Mouse (Mus musculus): ENCODE measurements around the gene Bcl2l1. TPM values are rescaled to one million over a fixed set of nuclear protein-coding genes. Genes with fewer than 3 reads are reported as not detected.

Gene Bcl2l1
- 99.1 and 99.7 TPM in 2 replicates for polyA plus RNA-seq (2015; fragmentation: Nextera tagmentation; extraction: Ambion mirVana)

DNA sequence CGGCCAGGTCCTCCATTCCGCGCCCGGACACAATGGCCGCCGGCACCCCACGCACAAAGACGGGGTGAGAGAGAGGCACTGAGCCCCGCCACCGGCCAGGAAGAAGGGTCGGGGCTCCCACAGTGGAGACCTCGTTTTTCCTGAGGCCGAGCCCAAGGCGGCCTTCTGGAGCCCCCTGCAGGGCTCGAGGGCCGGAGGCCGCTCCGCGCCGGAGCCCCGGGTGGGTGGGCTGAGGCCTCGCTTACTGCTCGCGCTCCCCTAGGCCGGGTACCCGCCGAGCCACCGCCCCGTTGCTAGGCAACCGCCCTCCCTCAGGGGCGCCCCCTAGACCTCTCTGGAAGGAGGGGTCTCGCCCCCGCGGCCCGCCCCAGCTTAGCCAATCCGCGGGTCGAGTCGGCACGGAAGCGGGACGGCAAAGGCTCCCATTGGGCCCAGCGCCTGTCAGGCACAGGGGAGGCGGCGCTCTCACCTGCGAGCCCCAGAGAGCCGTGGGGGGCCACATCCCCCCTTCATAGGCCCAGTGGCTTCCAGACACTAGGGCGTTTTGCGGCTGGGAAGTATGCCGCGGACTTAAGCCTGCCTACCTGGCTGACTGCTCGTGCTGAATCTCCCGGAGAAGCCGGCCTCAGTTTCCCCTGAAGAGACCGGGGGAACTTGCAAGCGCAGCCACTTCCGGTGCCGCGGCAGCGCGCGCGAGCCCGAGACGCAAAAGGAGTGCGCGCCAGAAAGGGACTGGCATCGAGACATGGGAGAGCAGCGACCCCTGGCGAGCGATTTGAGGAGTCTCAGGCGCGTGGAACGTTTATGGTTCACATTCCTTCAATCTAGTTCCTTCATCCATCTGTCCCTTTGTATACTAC lies at the start of gene Bcl2l1:
Gene Bcl2l1, minus strand, starts transcription at position 710 of the 860 bp plus-strand sequence.
- ATAC-seq (ENCODE audit: insufficient number of reproducible peaks, low FRiP score, low TSS enrichment, low read depth), result peak; percentile 97
- H3K4me3 ChIP-seq (replicated peaks), result peak within 1 kb of the TSS; percentile 82
- H3K9me3 ChIP-seq (replicated peaks), result no peaks in the 10 kb centered on the region
- peaks cover 35% of the 10 kb centered on the region for H3K4me1 ChIP-seq
- under 1% methylated on average over 73 of the region's 74 CpGs for WGBS
- peak within 1 kb of the TSS; percentile 99 for H3K27ac ChIP-seq (replicated peaks)
- no peaks in the 10 kb centered on the region for H3K27me3 ChIP-seq
- H3K36me3 ChIP-seq, result no peaks in the 10 kb centered on the region
- H3K9ac ChIP-seq, result peak within 1 kb of the TSS; percentile 87
- H3K4me2 ChIP-seq (replicated peaks), result peak within 1 kb of the TSS; percentile 75

DNA sequence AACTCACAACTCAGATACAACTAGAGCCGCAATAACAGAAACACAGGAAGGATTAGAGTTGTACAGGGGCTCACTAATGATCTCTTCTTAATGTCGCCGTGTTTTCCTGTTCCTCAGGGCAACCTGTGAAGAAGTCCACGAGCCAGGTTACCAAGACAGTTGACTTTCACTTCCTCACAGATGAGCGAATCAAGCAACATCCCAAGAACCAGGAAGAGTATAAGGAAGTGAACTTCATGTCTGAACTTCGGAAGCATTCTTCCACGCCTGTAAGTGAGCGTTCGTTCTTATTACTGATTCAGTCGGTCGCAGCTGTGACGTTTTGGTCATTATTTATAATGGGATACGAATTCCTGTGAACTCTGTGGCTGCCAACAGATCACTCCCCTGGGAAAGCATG lies 49.4 kb upstream of the Bcl2l1 start:
- 88% methylated on average over 13 of the region's 13 CpGs for WGBS
- H3K9ac ChIP-seq, result no peak overlapping the region

GRCm38 (mm10) chr2:152878239-152878638 lies 46.7 kb upstream of the Bcl2l1 start:
- H3K36me3 ChIP-seq, result peaks cover 71% of the 10 kb centered on the region
- no peak overlapping the region for H3K4me3 ChIP-seq (replicated peaks)
- WGBS, result 63% methylated on average over 3 of the region's 3 CpGs
- no peaks in the 10 kb centered on the region for H3K9me3 ChIP-seq (replicated peaks)
- H3K27ac ChIP-seq (replicated peaks), result no peak overlapping the region
- no peak overlapping the region for H3K9ac ChIP-seq
- no peak for ATAC-seq (ENCODE audit: insufficient number of reproducible peaks, low FRiP score, low TSS enrichment, low read depth)
- H3K27me3 ChIP-seq, result no peaks in the 10 kb centered on the region
- H3K4me2 ChIP-seq (replicated peaks), result no peak overlapping the region
- H3K4me1 ChIP-seq, result no peaks in the 10 kb centered on the region

More for the DNA sequence above, 49.4 kb upstream of the Bcl2l1 start:
- ATAC-seq (ENCODE audit: insufficient number of reproducible peaks, low FRiP score, low TSS enrichment, low read depth), result no peak
- no peak overlapping the region for H3K4me3 ChIP-seq (replicated peaks)
- H3K4me1 ChIP-seq, result no peaks in the 10 kb centered on the region
- peaks cover 73% of the 10 kb centered on the region for H3K36me3 ChIP-seq
- H3K27me3 ChIP-seq, result no peaks in the 10 kb centered on the region
- H3K4me2 ChIP-seq (replicated peaks), result no peak overlapping the region
- H3K9me3 ChIP-seq (replicated peaks), result no peaks in the 10 kb centered on the region
- no peak overlapping the region for H3K27ac ChIP-seq (replicated peaks)

DNA sequence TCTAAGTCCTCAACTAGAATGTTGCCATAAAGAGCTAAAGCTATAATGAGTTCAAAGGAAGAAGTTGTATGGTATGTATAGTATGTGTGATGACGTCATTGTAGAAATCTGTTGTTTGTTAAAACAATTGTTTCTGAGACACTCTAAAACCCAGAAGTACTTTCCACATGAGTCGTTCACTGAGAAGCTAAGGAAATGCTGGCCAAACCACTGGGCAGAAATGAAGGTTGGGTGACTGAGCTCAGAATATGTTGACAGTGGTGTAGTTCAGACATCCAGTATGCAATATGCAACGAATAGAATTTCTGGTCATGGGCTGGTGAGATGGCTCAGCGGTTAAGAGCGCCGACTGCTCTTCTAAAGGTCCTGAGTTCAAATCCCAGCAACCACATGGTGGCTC lies 31.8 kb upstream of the Bcl2l1 start:
- no peak overlapping the region for H3K9ac ChIP-seq
- H3K4me1 ChIP-seq, result no peaks in the 10 kb centered on the region
- H3K4me3 ChIP-seq (replicated peaks), result no peak overlapping the region
- H3K4me2 ChIP-seq (replicated peaks), result no peak overlapping the region
- H3K27ac ChIP-seq (replicated peaks), result no peak overlapping the region
- no peaks in the 10 kb centered on the region for H3K27me3 ChIP-seq
- WGBS, result 84% methylated on average over 6 of the region's 6 CpGs
- ATAC-seq (ENCODE audit: insufficient number of reproducible peaks, low FRiP score, low TSS enrichment, low read depth), result no peak
- H3K9me3 ChIP-seq (replicated peaks), result no peaks in the 10 kb centered on the region
- H3K36me3 ChIP-seq, result peaks cover 25% of the 10 kb centered on the region

DNA sequence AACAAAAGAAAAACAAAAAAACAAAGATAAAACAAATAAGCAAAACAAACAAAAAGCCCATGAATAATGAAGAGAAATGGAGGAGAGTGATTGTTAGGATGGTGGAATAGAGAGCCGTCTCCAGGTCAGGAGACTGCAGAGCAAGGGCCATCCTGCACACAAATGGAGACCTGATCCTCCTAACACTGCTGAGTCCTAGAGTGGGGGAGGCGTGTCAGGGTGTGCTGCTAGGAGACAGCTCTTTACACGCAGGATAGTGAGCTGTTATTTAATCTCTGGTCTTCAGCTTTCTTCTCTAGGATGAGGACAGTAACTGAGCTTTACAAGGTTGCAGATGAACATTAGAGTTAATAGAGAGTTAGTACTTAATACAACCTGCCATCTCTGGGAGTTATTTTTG lies 31.1 kb upstream of the Bcl2l1 start:
- Histone ChIP-seq H3K4me1 (no peaks in the 10 kb centered on the region), H3K27ac (replicated peaks) (no peak overlapping the region), H3K4me2 (replicated peaks) (no peak overlapping the region), H3K27me3 (no peaks in the 10 kb centered on the region), H3K4me3 (replicated peaks) (no peak overlapping the region), H3K9me3 (replicated peaks) (no peaks in the 10 kb centered on the region), H3K9ac (no peak overlapping the region), H3K36me3 (peaks cover 26% of the 10 kb centered on the region)
- ATAC-seq (ENCODE audit: insufficient number of reproducible peaks, low FRiP score, low TSS enrichment, low read depth), result no peak
- WGBS, result 71% methylated on average over 3 of the region's 3 CpGs

DNA sequence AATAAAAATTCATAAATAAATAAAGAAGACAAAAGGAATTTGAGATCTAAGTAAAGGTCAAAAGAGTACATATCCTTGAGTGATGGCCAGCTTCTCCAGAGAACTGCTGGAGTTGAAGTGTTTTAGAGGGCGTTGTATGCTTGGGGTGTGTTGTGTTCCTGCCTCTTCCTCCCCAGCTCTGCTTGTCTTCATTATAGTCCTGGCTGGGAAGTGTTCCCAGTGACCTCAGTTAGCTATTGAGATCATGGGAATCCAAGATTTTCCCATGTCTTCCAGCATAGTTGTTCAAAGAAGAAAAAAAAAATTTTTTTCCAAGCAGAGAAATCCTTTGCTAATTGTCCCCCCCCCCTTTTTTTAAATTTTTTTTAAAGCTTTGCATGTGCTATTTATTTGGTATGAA lies 30.4 kb upstream of the Bcl2l1 start:
- Histone ChIP-seq H3K27me3 (no peaks in the 10 kb centered on the region), H3K9me3 (replicated peaks) (no peaks in the 10 kb centered on the region), H3K4me3 (replicated peaks) (no peak overlapping the region), H3K4me2 (replicated peaks) (no peak overlapping the region), H3K4me1 (no peaks in the 10 kb centered on the region), H3K36me3 (peaks cover 28% of the 10 kb centered on the region), H3K9ac (no peak overlapping the region), H3K27ac (replicated peaks) (no peak overlapping the region)
- WGBS, result 81% methylated on average over 1 of the region's 1 CpGs
- ATAC-seq (ENCODE audit: insufficient number of reproducible peaks, low FRiP score, low TSS enrichment, low read depth), result no peak

DNA sequence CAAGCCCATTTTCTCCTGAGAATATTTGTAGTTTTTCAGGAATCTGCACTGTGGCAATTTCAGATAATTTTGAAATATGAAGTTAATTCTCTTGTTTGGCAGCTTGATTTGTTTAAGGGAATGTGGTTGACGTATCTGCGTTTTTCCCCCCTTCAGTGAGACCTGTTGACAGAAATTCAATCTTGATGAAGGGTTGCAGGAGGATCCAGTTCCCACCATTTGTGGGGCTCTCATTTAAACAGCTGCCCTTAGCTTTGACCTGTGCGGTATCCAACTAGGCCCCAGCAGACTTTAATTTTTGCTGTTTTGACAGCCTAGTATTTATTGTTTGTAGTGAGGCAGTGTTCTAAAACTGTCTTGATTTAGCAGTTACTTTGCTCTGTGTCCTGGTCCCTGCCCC lies 28.0 kb upstream of the Bcl2l1 start:
- Histone ChIP-seq H3K27me3 (no peaks in the 10 kb centered on the region), H3K4me2 (replicated peaks) (no peak overlapping the region), H3K9me3 (replicated peaks) (no peaks in the 10 kb centered on the region), H3K27ac (replicated peaks) (no peak overlapping the region), H3K4me1 (no peaks in the 10 kb centered on the region), H3K4me3 (replicated peaks) (no peak overlapping the region), H3K9ac (no peak overlapping the region), H3K36me3 (peaks cover 41% of the 10 kb centered on the region)
- 63% methylated on average over 3 of the region's 3 CpGs for WGBS
- no peak for ATAC-seq (ENCODE audit: insufficient number of reproducible peaks, low FRiP score, low TSS enrichment, low read depth)

DNA sequence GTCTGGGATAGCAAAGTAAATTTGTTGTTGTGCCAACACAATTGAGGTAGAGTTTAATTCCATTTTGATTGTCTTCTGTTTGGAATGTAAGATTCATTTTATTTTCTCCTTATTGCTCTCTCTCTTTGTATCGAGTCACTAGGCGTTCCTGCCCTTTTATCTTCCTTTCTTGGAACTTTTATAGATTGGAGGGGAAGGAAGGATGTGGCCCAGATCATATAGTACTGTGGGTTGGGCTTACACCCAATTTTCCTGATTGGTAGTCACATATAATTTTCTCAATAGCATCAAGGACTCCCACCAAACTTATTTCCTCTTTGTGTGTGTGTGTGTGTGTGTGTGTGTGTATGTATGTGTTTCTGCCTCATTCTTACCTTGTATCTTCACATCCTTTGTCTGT lies 16.9 kb upstream of the Bcl2l1 start:
- Histone ChIP-seq H3K36me3 (peaks cover 13% of the 10 kb centered on the region; the same call in 1 of the 2 replicates), H3K27ac (replicated peaks) (no peak overlapping the region), H3K4me3 (replicated peaks) (peak overlapping the region; percentile 72), H3K4me1 (peaks cover 21% of the 10 kb centered on the region), H3K4me2 (replicated peaks) (peak overlapping the region; percentile 76), H3K9ac (peak overlapping the region; percentile 12; the same call in 1 of the 2 replicates), H3K27me3 (no peaks in the 10 kb centered on the region), H3K9me3 (replicated peaks) (no peaks in the 10 kb centered on the region)
- no peak for ATAC-seq (ENCODE audit: insufficient number of reproducible peaks, low FRiP score, low TSS enrichment, low read depth)
- 0% methylated on average over 2 of the region's 2 CpGs for WGBS

- under 1% methylated on average over 34 of the region's 34 CpGs for WGBS
- ATAC-seq (ENCODE audit: insufficient number of reproducible peaks, low FRiP score, low TSS enrichment, low read depth), result peak; percentile 97
- Histone ChIP-seq H3K9me3 (replicated peaks) (no peaks in the 10 kb centered on the region), H3K4me2 (replicated peaks) (peak within 1 kb of the TSS; percentile 76), H3K27me3 (no peaks in the 10 kb centered on the region), H3K4me3 (replicated peaks) (peak within 1 kb of the TSS; percentile 72), H3K27ac (replicated peaks) (peak within 1 kb of the TSS; percentile 81), H3K36me3 (peaks cover 8% of the 10 kb centered on the region; the same call in 1 of the 2 replicates), H3K9ac (peak within 1 kb of the TSS; percentile 53), H3K4me1 (peaks cover 21% of the 10 kb centered on the region)
Observed at GRCm38 (mm10) chr2:152847815-152848302, 16.3 kb upstream of the Bcl2l1 start, which contains the start of gene Tpx2. Gene Tpx2, plus strand, starts transcription at chr2:152847964.

DNA sequence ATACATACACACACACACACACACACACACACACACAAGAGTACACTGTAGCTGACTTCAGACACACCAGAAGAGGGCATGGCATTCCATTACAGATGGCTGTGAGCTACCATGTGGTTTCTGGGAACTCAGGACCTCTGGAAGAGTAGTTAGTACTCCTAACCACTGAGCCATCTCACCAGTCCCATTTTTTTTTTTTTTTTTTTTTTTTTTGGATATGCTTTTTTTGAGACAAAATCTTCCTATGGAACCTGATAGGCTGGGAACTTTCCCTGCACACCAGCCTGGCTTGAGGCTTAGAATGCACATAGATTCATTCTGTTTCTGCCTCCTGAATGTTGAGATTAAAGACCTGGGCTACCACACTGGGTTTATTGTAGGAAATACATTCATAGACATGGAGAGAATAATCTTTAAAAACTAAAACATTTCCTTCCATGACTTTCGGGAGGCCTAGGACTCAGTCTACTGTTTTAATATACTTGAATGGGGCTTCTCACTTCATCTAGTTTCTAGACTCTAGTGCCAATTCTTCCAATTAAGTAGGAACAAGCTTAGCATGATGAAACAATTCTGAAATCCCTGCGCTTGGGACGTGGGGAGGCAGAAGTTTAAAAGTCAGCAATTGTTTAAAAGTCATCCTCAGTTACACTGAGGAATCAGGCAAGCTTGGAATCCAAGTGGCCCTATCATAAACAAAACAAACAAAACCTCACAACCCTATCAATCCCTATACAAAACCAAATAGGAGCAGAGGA lies 15.7 kb upstream of the Bcl2l1 start:
- no peak overlapping the region for H3K27ac ChIP-seq (replicated peaks)
- ATAC-seq (ENCODE audit: insufficient number of reproducible peaks, low FRiP score, low TSS enrichment, low read depth), result no peak
- 17% methylated on average over 3 of the region's 3 CpGs for WGBS
- H3K4me2 ChIP-seq (replicated peaks), result peak overlapping the region; percentile 76
- H3K9me3 ChIP-seq (replicated peaks), result no peaks in the 10 kb centered on the region
- H3K4me3 ChIP-seq (replicated peaks), result peak overlapping the region; percentile 72
- H3K27me3 ChIP-seq, result no peaks in the 10 kb centered on the region
- H3K36me3 ChIP-seq, result 0 out of 2 replicates have a peak, but pooled peaks cover 4% of the 10 kb centered on the region
- H3K9ac ChIP-seq, result no peak overlapping the region
- peaks cover 21% of the 10 kb centered on the region for H3K4me1 ChIP-seq

- WGBS, result 68% methylated on average over 3 of the region's 3 CpGs
Observed at GRCm38 (mm10) chr2:152842741-152843140, 11.2 kb upstream of the Bcl2l1 start.

More at GRCm38 (mm10) chr2:152842741-152843140, 11.2 kb upstream of the Bcl2l1 start:
- Histone ChIP-seq H3K36me3 (no peaks in the 10 kb centered on the region), H3K4me2 (replicated peaks) (no peak overlapping the region), H3K4me1 (0 out of 2 replicates have a peak, but pooled peaks cover 4% of the 10 kb centered on the region), H3K27ac (replicated peaks) (no peak overlapping the region), H3K9me3 (replicated peaks) (no peaks in the 10 kb centered on the region), H3K4me3 (replicated peaks) (no peak overlapping the region), H3K27me3 (no peaks in the 10 kb centered on the region), H3K9ac (no peak overlapping the region)
- no peak for ATAC-seq (ENCODE audit: insufficient number of reproducible peaks, low FRiP score, low TSS enrichment, low read depth)
